8 mouse cellular contexts compared by ENCODE assay signal in genomic region chr9:48266286-48267027, GRCm38 (mm10).
DNase-seq lines count a peak whose midpoint lies in the region; ATAC-seq and TF ChIP-seq lines count a peak whose summit lies in the region.

No protein-coding gene starts in this region.

- peaks cover 18% of the 10 kb centered on the region for H3K4me1 ChIP-seq in E14TG2a.4 (replicated peaks; ENCODE audit: low read depth, low read length)
- peaks cover 7% of the 10 kb centered on the region; the same call in 1 of the 2 replicates for H3K4me1 ChIP-seq in forebrain, embryonic 13.5 days
- no peaks in the 10 kb centered on the region; the same call in 1 of the 2 replicates for H3K4me1 ChIP-seq in heart, postnatal 0 days (ENCODE audit: control insufficient read depth, insufficient read depth)
- H3K4me1 ChIP-seq in liver, embryonic 15.5 days (replicated peaks), result peaks cover 8% of the 10 kb centered on the region; the same call in 1 of the 2 replicates
- H3K4me1 ChIP-seq in neural tube, embryonic 11.5 days (ENCODE audit: control insufficient read depth, insufficient read depth, low read length), result no peaks in the 10 kb centered on the region
- H3K4me1 ChIP-seq in stomach, embryonic 16.5 days (ENCODE audit: control insufficient read depth, insufficient read depth, low read length), result no peaks in the 10 kb centered on the region

- peak overlapping the region; percentile 67 for H3K9ac ChIP-seq in forebrain, embryonic 13.5 days
- H3K9ac ChIP-seq in heart, postnatal 0 days (replicated peaks; ENCODE audit: low read depth, low read length), result peak overlapping the region; percentile 21; the same call in 1 of the 2 replicates
- H3K9ac ChIP-seq in liver, embryonic 15.5 days, result 0 out of 2 replicates have a peak overlapping the region, but pooled peaks have one; percentile 5
- peak overlapping the region; percentile 50 for H3K9ac ChIP-seq in neural tube, embryonic 11.5 days (ENCODE audit: low read length)
- H3K9ac ChIP-seq in stomach, embryonic 16.5 days (ENCODE audit: low read length), result peak overlapping the region; percentile 65; the same call in 1 of the 2 replicates

- WGBS in forebrain, embryonic 13.5 days, result 11% methylated on average over 21 of the region's 21 CpGs
- 11% methylated on average over 21 of the region's 21 CpGs for WGBS in heart, postnatal 0 days
- WGBS in liver, embryonic 15.5 days (ENCODE audit: insufficient replicate concordance), result 11% methylated on average over 21 of the region's 21 CpGs
- 13% methylated on average over 21 of the region's 21 CpGs for WGBS in neural tube, embryonic 11.5 days
- 13% methylated on average over 21 of the region's 21 CpGs for WGBS in stomach, embryonic 16.5 days

- peak; percentile 94 for ATAC-seq in forebrain, embryonic 13.5 days
- ATAC-seq in heart, postnatal 0 days (ENCODE audit: insufficient read depth, low read depth), result peak; percentile 93
- ATAC-seq in liver, embryonic 15.5 days (ENCODE audit: insufficient read depth), result peak; percentile 81; the same call in 1 of the 2 replicates
- peak; percentile 79 for ATAC-seq in neural tube, embryonic 11.5 days (ENCODE audit: insufficient read depth, low FRiP score, low TSS enrichment)
- ATAC-seq in stomach, embryonic 16.5 days (ENCODE audit: insufficient read depth, low FRiP score), result peak; percentile 82

- TF ChIP-seq CTCF in E14TG2a.4 (conservative IDR thresholded peaks at IDR 0.05; ENCODE audit: low read length), result peak; percentile 49
- TF ChIP-seq CTCF in heart, postnatal 0 days (IDR thresholded peaks at IDR 0.05; ENCODE audit: low read depth), result peak; percentile 85

- H3K36me3 ChIP-seq in E14TG2a.4 (ENCODE audit: insufficient read depth, low read length), result no peaks in the 10 kb centered on the region
- H3K36me3 ChIP-seq in forebrain, embryonic 13.5 days (ENCODE audit: poor library complexity, severe bottlenecking), result no peaks in the 10 kb centered on the region
- no peaks in the 10 kb centered on the region for H3K36me3 ChIP-seq in heart, postnatal 0 days (replicated peaks; ENCODE audit: control insufficient read depth, insufficient read depth, low read length)
- H3K36me3 ChIP-seq in liver, embryonic 15.5 days (replicated peaks), result no peaks in the 10 kb centered on the region
- no peaks in the 10 kb centered on the region for H3K36me3 ChIP-seq in neural tube, embryonic 11.5 days (ENCODE audit: control insufficient read depth, insufficient read depth, low read length)
- H3K36me3 ChIP-seq in stomach, embryonic 16.5 days (ENCODE audit: control insufficient read depth, insufficient read depth, low read length), result no peaks in the 10 kb centered on the region

- no peaks in the 10 kb centered on the region for H3K9me3 ChIP-seq in E14TG2a.4 (ENCODE audit: low read length)
- H3K9me3 ChIP-seq in forebrain, embryonic 13.5 days (replicated peaks), result no peaks in the 10 kb centered on the region
- no peaks in the 10 kb centered on the region for H3K9me3 ChIP-seq in heart, postnatal 0 days (replicated peaks; ENCODE audit: control insufficient read depth, low read length)
- no peaks in the 10 kb centered on the region for H3K9me3 ChIP-seq in liver, embryonic 15.5 days (replicated peaks)
- no peaks in the 10 kb centered on the region for H3K9me3 ChIP-seq in neural tube, embryonic 11.5 days (ENCODE audit: control insufficient read depth, low read length)
- no peaks in the 10 kb centered on the region for H3K9me3 ChIP-seq in stomach, embryonic 16.5 days (replicated peaks; ENCODE audit: control insufficient read depth, low read length)

- TF ChIP-seq EP300 in heart, postnatal 0 days (IDR thresholded peaks at IDR 0.05; ENCODE audit: low read depth), result no peak

- peak overlapping the region; percentile 88 for H3K4me2 ChIP-seq in forebrain, embryonic 13.5 days
- peak overlapping the region; percentile 84 for H3K4me2 ChIP-seq in heart, postnatal 0 days (ENCODE audit: low read depth, low read length)
- H3K4me2 ChIP-seq in liver, embryonic 15.5 days, result peak overlapping the region; percentile 71
- peak overlapping the region; percentile 82 for H3K4me2 ChIP-seq in neural tube, embryonic 11.5 days (ENCODE audit: low read depth)
- H3K4me2 ChIP-seq in stomach, embryonic 16.5 days (ENCODE audit: low read depth, low read length), result peak overlapping the region; percentile 92

- no peak overlapping the region for H3K27ac ChIP-seq in forebrain, embryonic 13.5 days
- peak overlapping the region; percentile 57 for H3K27ac ChIP-seq in heart, postnatal 0 days (ENCODE audit: low read depth)
- H3K27ac ChIP-seq in liver, embryonic 15.5 days (replicated peaks), result no peak overlapping the region
- H3K27ac ChIP-seq in neural tube, embryonic 11.5 days (ENCODE audit: low read depth, low read length), result no peak overlapping the region
- H3K27ac ChIP-seq in stomach, embryonic 16.5 days (ENCODE audit: low read length), result no peak overlapping the region

- peak; percentile 49 for DNase-seq in cerebellum, adult 11 months
- DNase-seq in heart, postnatal 0 days (ENCODE audit: low spot score), result peak; percentile 59
- peak; percentile 58 to 86 for DNase-seq in kidney, postnatal 36 days
- peak; percentile 85 for DNase-seq in neural tube, embryonic 11.5 days (ENCODE audit: low spot score)

- H3K27me3 ChIP-seq in E14TG2a.4 (ENCODE audit: insufficient read depth, low read length), result peaks cover 28% of the 10 kb centered on the region
- no peaks in the 10 kb centered on the region for H3K27me3 ChIP-seq in forebrain, embryonic 13.5 days
- H3K27me3 ChIP-seq in heart, postnatal 0 days (ENCODE audit: control insufficient read depth, insufficient read depth, low read length), result peaks cover 9% of the 10 kb centered on the region
- H3K27me3 ChIP-seq in liver, embryonic 15.5 days, result peaks cover 25% of the 10 kb centered on the region
- no peaks in the 10 kb centered on the region for H3K27me3 ChIP-seq in neural tube, embryonic 11.5 days (ENCODE audit: control insufficient read depth, insufficient read depth, low read length)
- H3K27me3 ChIP-seq in stomach, embryonic 16.5 days (ENCODE audit: control insufficient read depth, insufficient read depth, low read length), result no peaks in the 10 kb centered on the region

- H3K4me3 ChIP-seq in E14TG2a.4 (replicated peaks; ENCODE audit: low read length), result peak overlapping the region; percentile 70
- H3K4me3 ChIP-seq in forebrain, embryonic 13.5 days, result peak overlapping the region; percentile 45
- peak overlapping the region; percentile 45 for H3K4me3 ChIP-seq in heart, postnatal 0 days (ENCODE audit: low read depth, low read length)
- H3K4me3 ChIP-seq in liver, embryonic 15.5 days (replicated peaks), result peak overlapping the region; percentile 36
- H3K4me3 ChIP-seq in neural tube, embryonic 11.5 days (ENCODE audit: low read depth, low read length), result peak overlapping the region; percentile 34
- peak overlapping the region; percentile 50 for H3K4me3 ChIP-seq in stomach, embryonic 16.5 days (replicated peaks; ENCODE audit: low read length)

Comparison
In these comparisons a context has a peak if more than half of its experiments do, and no peak if none do; other contexts are left out.
1. H3K9ac ChIP-seq: peak in every context shown above with its lines; median percentile 67 in forebrain, embryonic 13.5 days; 65 in stomach, embryonic 16.5 days; 50 in neural tube, embryonic 11.5 days; 21 in heart, postnatal 0 days; 5 in liver, embryonic 15.5 days.